Mouse (Mus musculus) lung, postnatal 10 days (tissue): ENCODE measurements around the gene Zfp697.
"Not testable (repeated sequence)": the region's sequence is repeated elsewhere in the genome, so short reads cannot be mapped to it uniquely, and the experiment has no call there.

Experiments
- DNase-seq: peaks from one replicate; pipeline ENCODE4 v3.0.0; 2021

Zfp697 gene

GRCm38 (mm10) chr3:98726281-98726680, 344.0 kb downstream of the Zfp697 start:
- peak; percentile 3 for DNase-seq

DNA sequence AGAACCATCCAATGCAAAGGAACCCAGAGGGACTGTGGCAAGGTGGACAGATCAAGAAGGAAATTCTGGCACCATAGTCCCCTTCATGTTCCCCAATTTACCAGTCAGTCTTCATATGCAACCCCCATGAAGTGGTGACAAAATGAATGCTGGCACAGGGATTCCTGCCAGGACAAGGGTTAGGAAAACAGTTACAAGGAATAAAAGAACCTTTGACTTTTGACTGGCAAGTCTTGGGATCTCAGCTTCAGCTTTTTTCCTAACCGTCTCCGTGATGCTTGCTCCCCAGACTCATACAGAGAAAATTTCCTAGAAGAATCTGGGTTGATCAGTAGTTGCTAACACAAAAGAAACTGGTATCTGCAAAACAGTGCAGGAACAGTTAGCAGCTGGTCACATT, 351.5 kb downstream of the Zfp697 start:
- DNase-seq, result no peak

- DNase-seq, result no peak
Observed at GRCm38 (mm10) chr3:98734340-98734739, 352.1 kb downstream of the Zfp697 start.

- DNase-seq, result not testable (repeated sequence)
Observed at GRCm38 (mm10) chr3:98741043-98741442, 358.8 kb downstream of the Zfp697 start.

- no peak for DNase-seq
Observed at GRCm38 (mm10) chr3:98752171-98752570, 369.9 kb downstream of the Zfp697 start.

DNA sequence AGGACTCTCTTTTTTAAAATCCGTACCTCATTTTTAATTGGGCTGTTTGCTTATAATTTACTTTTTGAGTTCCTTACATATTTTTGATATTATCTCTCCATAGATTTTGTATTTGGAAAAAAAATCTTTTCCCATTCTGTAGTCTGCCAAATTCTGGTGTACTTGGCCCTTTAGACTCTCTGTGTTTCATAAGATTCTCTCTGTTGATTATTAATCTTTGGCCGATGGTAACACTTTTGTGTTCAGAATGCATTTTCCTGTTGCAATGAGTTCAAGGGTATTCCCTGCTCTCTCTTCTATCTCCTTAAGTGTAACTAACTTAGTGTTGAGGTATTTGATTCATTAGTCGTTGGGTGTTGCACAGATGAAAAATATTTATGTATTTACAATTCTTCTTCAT, 374.6 kb downstream of the Zfp697 start:
- DNase-seq, result no peak

GRCm38 (mm10) chr3:98764155-98764554, 381.9 kb downstream of the Zfp697 start:
- no peak for DNase-seq

- no peak for DNase-seq
Observed at GRCm38 (mm10) chr3:98780921-98781320, 398.7 kb downstream of the Zfp697 start.

- DNase-seq, result no peak
Observed at GRCm38 (mm10) chr3:98782181-98782868, 400.1 kb downstream of the Zfp697 start.

DNA sequence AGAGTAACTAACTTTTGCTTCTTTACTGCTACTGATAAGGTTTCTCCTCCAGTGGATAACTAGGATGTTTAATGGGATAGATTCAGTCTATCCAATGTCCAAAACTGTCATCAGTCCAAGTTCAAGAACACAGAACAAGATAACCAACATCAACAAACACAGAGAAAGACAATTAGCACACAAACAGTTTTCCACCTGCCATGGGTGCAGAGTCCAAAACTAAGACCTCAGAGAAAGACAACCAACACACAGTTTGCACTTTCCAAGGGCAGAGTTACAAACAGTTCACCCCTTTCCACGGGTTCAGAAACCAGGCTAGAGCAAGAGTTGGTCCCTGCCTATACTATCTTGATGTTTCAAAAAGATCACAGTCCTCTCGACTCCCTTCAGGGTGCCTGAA, 404.3 kb downstream of the Zfp697 start:
- no peak for DNase-seq
